Mouse (Mus musculus) thymus, adult 2 months (tissue): Measurements from ENCODE around the gene Plxna3. TPM values are rescaled to one million over a fixed set of nuclear protein-coding genes. Genes with fewer than 3 reads are reported as not detected.
A peak's percentile ranks its signal among the peaks of the same experiment; 100 is the strongest.
"Not testable (repeated sequence)": the region's sequence is repeated elsewhere in the genome, so short reads cannot be mapped to it uniquely, and the experiment has no call there.

ENCODE experiments used
- DNase-seq: peaks from one replicate; pipeline ENCODE4 v3.0.0; 2021
- H3K27ac ChIP-seq: fragments of 200-500 bp; 2 replicates; pipeline ENCODE4 v1.5.1; 2012; ENCODE audit warnings: low read length, control low read depth; ENCODE audit not compliant: control insufficient read depth, insufficient read depth
- H3K27me3 ChIP-seq: fragments of 200-500 bp; 2 replicates; pipeline ENCODE4 v1.6.1; 2012; ENCODE audit warnings: mild to moderate bottlenecking, low read length, moderate library complexity, mixed read lengths; ENCODE audit not compliant: control insufficient read depth, insufficient read depth
- H3K36me3 ChIP-seq: fragments of 200-500 bp; 2 replicates; pipeline ENCODE4 v1.6.1; 2012; ENCODE audit warnings: mild to moderate bottlenecking, low read length, moderate library complexity; ENCODE audit not compliant: control insufficient read depth, insufficient read depth
- H3K4me1 ChIP-seq: fragments of 200-500 bp; replicated peaks from 2 replicates; pipeline ENCODE4 v1.6.1; 2012; ENCODE audit warnings: low read length; ENCODE audit not compliant: control insufficient read depth, insufficient read depth
- H3K4me3 ChIP-seq: fragments of 200-500 bp; 2 replicates; pipeline ENCODE4 v1.5.1; 2012; ENCODE audit warnings: mild to moderate bottlenecking, low read length, control low read depth, moderate library complexity; ENCODE audit not compliant: control insufficient read depth, insufficient read depth
- CTCF ChIP-seq: fragments of 200-500 bp; IDR thresholded peaks from 2 replicates; pipeline ENCODE4 v1.5.1; 2012; ENCODE audit warnings: mild to moderate bottlenecking, control low read depth, low read length, moderate library complexity, borderline replicate concordance; ENCODE audit not compliant: control insufficient read depth, poor library complexity, insufficient read depth; ENCODE audit errors: extremely low read depth
- POLR2A ChIP-seq: fragments of 200-500 bp; IDR thresholded peaks from 2 replicates; pipeline ENCODE4 v1.6.1; 2012; ENCODE audit warnings: mild to moderate bottlenecking, low read length, control low read depth, moderate library complexity; ENCODE audit not compliant: control insufficient read depth, poor library complexity, insufficient read depth; ENCODE audit errors: extremely low read depth
- WGBS: fragments of 180-500 bp; shearing (Covaris S2); methylation state at CpG from one replicate; pipeline ENCODE4 v1.1.7; 2018; 5-methylcytosine and 5-hydroxymethylcytosine counted together
- polyA plus RNA-seq: library from polyadenylated mRNA; depleted of rRNA; stranded (reverse); fragments of >200 nt; gene quantifications from 2 replicates; pipeline ENCODE4 v1.2.3, GENCODE M21; 2012

Gene Plxna3
- polyA plus RNA-seq, 1 experiment = 17.6 TPM

DNA sequence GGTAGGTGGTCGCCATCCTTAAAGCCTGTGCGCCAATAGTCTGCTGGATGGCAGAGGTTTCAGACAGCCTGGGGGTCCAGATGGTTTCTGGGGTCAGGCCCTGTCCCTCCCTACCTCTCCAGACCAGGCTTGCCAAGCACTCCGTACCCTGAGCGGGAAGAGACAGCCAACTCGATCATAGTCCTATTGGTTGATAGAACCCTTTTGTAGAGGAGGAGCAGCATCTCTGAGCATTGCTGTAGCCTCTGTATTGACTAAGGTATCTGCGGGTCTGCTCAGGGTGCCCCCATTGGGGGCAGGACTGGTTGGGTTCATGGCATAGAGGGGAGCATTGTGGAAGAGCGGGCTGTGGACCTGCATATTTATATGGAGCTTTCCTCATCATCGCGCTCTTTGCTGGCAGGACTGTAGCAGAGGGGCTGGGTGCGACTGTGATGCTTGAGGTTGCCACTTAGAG, 377 bp downstream of the Plxna3 start:
- WGBS = 29% methylated on average over 10 of the region's 10 CpGs
- no peak for TF ChIP-seq POLR2A
- no peak for TF ChIP-seq CTCF

DNA sequence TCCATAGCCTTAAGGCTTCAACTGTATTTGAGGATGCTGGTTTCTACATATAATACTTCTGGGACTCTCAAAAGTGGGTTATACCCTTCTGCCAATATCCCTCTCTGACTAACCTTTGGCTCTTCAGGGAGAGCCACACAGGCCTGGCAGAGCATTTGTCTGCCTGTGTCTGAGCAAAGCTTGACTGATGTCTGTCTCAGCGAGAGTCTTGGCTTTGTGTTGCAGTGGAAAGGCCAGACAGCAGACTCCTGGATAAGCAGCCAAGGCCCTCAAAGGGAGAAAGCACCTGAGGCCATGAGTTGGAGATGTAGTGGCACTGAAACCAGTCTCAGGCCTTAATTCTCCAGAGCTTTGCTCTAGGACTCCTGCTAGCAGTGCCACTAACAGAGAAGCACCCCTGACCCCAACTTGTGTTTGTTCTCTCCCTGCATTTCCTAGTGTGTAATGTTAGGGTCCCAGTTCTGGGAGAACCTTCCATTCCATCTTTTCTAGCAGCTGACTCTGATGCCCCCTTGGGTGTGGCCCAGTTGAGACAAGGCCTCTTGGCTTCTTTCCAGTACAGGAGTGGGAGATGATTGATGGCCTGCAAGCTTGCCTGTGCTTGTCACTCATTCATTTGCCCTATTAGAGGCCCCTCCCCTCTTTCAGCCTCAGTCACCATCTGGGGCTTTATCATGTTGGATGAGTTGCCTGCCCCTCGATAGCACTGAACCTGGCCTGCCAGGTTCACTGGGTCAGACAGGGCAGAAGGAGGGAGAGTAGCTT, 1.5 kb downstream of the Plxna3 start:
- Histone ChIP-seq H3K27ac (no peak overlapping the region), H3K36me3 (no peaks in the 10 kb centered on the region), H3K4me3 (no peak overlapping the region), H3K27me3 (no peaks in the 10 kb centered on the region), H3K4me1 (peaks cover 8% of the 10 kb centered on the region)
- TF ChIP-seq POLR2A (no peak), CTCF (no peak)
- no peak for DNase-seq
- 62% methylated on average over 2 of the region's 2 CpGs for WGBS

More for the DNA sequence above, 377 bp downstream of the Plxna3 start:
- peaks cover 8% of the 10 kb centered on the region for H3K4me1 ChIP-seq
- DNase-seq = no peak
- H3K27ac ChIP-seq = no peak overlapping the region
- peak overlapping the region; percentile 49 for H3K4me3 ChIP-seq
- H3K27me3 ChIP-seq = no peaks in the 10 kb centered on the region
- no peaks in the 10 kb centered on the region for H3K36me3 ChIP-seq

DNA sequence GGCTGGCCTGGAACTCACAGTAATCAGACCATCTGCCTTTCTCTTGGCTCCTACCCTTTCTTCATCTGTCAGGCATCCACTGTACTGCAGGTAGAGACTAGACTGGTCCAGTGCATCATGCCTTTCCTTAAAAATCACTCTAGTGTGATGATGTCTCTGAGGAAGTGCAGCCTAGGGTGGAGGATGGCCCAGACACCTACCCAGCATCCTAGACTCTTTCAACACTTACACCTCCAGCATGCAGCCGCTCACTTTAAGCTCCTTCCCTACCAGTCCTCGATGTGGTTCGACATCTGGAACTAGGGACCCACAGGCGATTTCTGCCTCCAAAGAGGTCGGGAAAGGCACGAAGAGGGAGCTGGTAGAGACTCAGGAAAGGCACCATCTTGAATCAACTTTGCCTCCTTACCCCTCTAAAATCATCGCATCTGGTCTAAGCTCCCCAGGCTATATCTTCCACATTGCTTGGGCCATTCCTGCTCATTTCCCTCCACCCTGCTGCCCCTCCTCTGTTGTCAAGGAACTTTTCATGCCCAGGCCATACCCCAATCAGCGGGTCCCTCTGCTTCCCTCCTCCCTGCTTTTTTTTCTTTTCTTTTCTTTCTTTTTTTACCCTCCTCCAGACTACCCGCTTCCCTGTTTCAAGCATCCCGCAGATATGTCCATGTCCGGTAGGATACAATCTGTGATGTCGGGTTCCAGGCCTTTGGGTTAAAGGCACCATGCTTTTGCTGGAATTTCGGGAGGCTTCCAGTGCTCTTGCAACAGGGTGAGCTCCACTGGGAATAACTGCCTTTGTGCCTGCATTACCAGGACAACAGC, 24.0 kb downstream of the Plxna3 start:
- peaks cover 4% of the 10 kb centered on the region for H3K4me1 ChIP-seq
- no peaks in the 10 kb centered on the region for H3K27me3 ChIP-seq
- WGBS = 11% methylated on average over 13 of the region's 13 CpGs
- H3K36me3 ChIP-seq = no peaks in the 10 kb centered on the region
- H3K4me3 ChIP-seq = peak overlapping the region; percentile 87
- DNase-seq = no peak
- H3K27ac ChIP-seq = peak overlapping the region; percentile 33
- TF ChIP-seq CTCF = no peak

- DNase-seq = peak; percentile 77
- TF ChIP-seq CTCF = no peak
- peak; percentile 34; the same call in 1 of the 2 replicates for TF ChIP-seq POLR2A
- whole genome bisulfite sequencing = 0% methylated on average over 11 of the region's 22 CpGs
- Histone ChIP-seq H3K4me1 (peaks cover 4% of the 10 kb centered on the region), H3K27ac (peak within 1 kb of the TSS; percentile 33), H3K4me3 (peak within 1 kb of the TSS; percentile 87), H3K27me3 (no peaks in the 10 kb centered on the region), H3K36me3 (no peaks in the 10 kb centered on the region)
Observed at GRCm38 (mm10) chrX:74353467-74353770, 24.6 kb downstream of the Plxna3 start, which contains the start of gene Lage3. Lage3 (minus strand) TSS chrX:74353618.

- not testable (repeated sequence) for H3K4me1 ChIP-seq
Observed at GRCm38 (mm10) chrX:74357069-74357468, 28.2 kb downstream of the Plxna3 start.

DNA sequence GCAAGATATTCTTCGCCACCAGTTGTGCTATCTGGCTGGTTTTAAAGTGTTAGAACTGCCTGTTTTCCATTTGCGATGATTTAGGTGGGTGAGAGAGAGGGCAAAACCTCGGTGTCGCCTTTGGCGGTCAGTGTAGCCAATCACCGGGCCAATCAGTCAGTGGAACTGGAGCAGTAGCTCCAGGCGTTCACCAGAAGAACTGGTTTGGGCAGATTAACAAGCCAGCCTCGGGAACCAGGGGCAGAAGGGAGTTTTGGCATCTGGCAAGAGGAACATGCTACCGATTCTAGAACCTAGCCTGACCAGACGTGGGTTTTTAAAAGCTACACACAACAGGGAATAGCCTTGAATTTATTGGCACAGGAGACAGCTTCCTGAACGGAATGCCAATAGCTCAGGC, 30.3 kb downstream of the Plxna3 start:
- TF ChIP-seq POLR2A = no peak
- no peak for TF ChIP-seq CTCF
- H3K27ac ChIP-seq = no peak overlapping the region
- no peak for DNase-seq
- no peak overlapping the region for H3K4me3 ChIP-seq
- no peaks in the 10 kb centered on the region for H3K4me1 ChIP-seq
- no peaks in the 10 kb centered on the region for H3K36me3 ChIP-seq
- 81% methylated on average over 11 of the region's 11 CpGs for WGBS
- H3K27me3 ChIP-seq = no peaks in the 10 kb centered on the region

More at GRCm38 (mm10) chrX:74357069-74357468, 28.2 kb downstream of the Plxna3 start:
- not testable (repeated sequence) for H3K4me3 ChIP-seq, DNase-seq, H3K27me3 ChIP-seq, H3K27ac ChIP-seq, H3K36me3 ChIP-seq
- WGBS = 85% methylated on average over 3 of the region's 3 CpGs

DNA sequence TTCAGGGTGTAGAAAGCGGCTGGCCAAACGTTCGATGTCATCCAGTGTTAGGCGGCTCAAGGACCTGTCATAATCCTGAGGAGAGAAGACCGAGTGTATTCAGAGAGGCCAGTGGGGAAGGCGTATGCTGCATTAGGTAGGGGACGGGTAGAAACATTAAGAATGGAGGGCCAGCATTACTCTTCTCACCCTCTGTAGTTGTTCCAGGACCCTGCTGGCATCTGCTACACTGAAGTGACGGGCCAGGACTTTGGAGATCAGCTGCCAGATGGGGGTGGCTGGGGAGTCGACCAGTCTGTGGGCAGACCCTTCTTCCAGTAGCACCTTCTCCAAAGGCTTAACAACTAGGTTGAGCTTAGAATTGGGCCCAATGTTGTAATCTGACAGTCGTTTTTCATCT, 38.6 kb downstream of the Plxna3 start:
- peaks cover 14% of the 10 kb centered on the region for H3K4me1 ChIP-seq
- peak overlapping the region; percentile 91 for H3K4me3 ChIP-seq
- WGBS = 57% methylated on average over 10 of the region's 10 CpGs
- no peak overlapping the region for H3K27ac ChIP-seq
- DNase-seq = no peak
- H3K36me3 ChIP-seq = 0 out of 2 replicates have a peak, but pooled peaks cover 4% of the 10 kb centered on the region
- TF ChIP-seq CTCF (no peak), POLR2A (no peak)
- no peaks in the 10 kb centered on the region for H3K27me3 ChIP-seq
